Mouse (Mus musculus): ENCODE measurements at regions not wholly inside any gene's neighbourhood (a gene's known extent, or its start where the extent isn't known, plus 50 kb on each side); places are given as distances from the start of the nearest gene placed in this dataset.
"Not testable (repeated sequence)": the region's sequence is repeated elsewhere in the genome, so short reads cannot be mapped to it uniquely, and the experiment has no call there.

GRCm38 (mm10) chrX:122935358-122935757 is 94.1 kb downstream of the Gm17521 start:
- no peak for DNase-seq (ENCODE audit: low spot score in 2 of 2)

- peak in 1 of 2 experiments; percentile 11 for DNase-seq (ENCODE audit: low spot score in 2 of 2)
Measured at GRCm38 (mm10) chrX:122892682-122893081, 136.8 kb downstream of the Gm17521 start.

DNA sequence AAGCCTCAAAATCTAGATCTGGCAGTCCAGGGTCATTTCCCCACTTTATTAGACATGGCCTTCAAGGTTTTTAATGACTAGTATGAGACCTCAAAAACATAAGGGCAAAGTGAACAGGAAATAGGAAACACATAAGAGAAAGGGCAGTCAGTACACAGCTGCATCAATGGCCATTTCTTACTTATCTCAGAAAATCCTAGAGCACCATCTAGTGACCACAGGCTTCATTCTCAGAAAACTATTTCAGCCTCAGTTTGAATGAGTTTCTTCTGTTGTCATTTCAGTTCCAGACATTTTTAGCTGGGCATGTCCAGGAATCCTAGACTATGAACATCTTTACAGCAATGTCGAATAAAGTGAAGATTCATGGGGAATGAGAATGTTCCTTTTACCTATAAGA is 175.0 kb downstream of the Gm17521 start:
- no peak for DNase-seq (ENCODE audit: low spot score in 2 of 2)

DNA sequence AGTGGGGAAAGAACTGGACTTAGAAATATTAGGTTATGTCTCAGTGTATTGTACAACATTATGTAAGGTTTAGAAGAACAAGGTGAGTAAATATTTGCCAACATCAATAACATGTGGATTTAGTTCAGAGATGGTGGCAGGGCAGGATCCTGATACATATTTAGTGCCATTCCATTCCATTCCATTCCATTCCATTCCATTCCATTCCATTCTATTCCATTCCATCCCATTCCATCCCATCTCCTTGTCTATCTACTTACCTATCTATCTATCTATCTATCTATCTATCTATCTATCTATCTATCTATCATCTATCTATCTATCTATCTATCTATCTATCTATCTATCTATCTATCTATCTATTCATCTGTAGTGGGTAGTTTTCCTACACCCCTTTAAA is 198.2 kb downstream of the Gm17521 start:
- DNase-seq (ENCODE audit: low spot score in 2 of 2) = not testable (repeated sequence)

- peak; percentile 26 to 38 for DNase-seq (ENCODE audit: low spot score in 2 of 2)
Measured at GRCm38 (mm10) chrX:122826035-122826434, 203.4 kb downstream of the Gm17521 start.
